Mouse (Mus musculus): ENCODE results near the gene Sdk1.

DNA sequence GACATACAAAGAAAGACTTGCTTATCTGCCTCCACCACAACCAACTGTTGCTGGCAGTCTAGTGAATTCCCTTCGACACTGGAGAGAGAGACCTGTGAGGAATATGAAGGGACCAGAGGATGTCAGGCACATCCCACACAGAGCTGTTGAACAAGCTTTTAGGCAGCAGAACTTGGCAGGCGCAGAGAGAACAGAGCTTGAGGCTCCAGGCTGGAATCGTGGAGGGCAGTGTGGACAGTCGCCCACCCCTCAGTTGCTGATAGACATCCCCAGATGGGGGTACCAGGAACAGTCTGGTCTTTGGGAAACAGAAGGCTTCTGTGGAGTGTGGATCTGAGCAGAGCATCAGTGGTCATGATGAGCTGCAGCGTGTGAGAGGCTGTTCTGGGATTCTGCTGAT, 747.4 kb downstream of the Sdk1 start:
- TF ChIP-seq RCOR1 (conservative IDR thresholded peaks at IDR 0.05; ENCODE audit: low read depth, low read length) = no peak
- TF ChIP-seq CTCF (conservative IDR thresholded peaks at IDR 0.05 in 1 of 2, IDR thresholded peaks at IDR 0.05 in 1 of 2; ENCODE audit: low read depth in 2 of 2, low read length in 2 of 2) = no peak
- no peak for TF ChIP-seq ELF1 (IDR thresholded peaks at IDR 0.05; ENCODE audit: low read depth, low read length)
- TF ChIP-seq EP300 (IDR thresholded peaks at IDR 0.05; ENCODE audit: low read length) = no peak
- TF ChIP-seq POLR2A (IDR thresholded peaks at IDR 0.05; ENCODE audit: low read depth, low read length) = no peak
- no peak for TF ChIP-seq PAX5 (IDR thresholded peaks at IDR 0.05; ENCODE audit: low read length)
- no peak for TF ChIP-seq MAX (IDR thresholded peaks at IDR 0.05; ENCODE audit: low read length)
- TF ChIP-seq ZC3H11A (IDR thresholded peaks at IDR 0.05; ENCODE audit: low read depth, low read length) = no peak
- no peak for TF ChIP-seq JUND (conservative IDR thresholded peaks at IDR 0.05; ENCODE audit: low read depth, low read length)
- no peak for TF ChIP-seq BHLHE40 (IDR thresholded peaks at IDR 0.05; ENCODE audit: low read depth, low read length)
- no peak for TF ChIP-seq ZKSCAN1 (IDR thresholded peaks at IDR 0.05; ENCODE audit: borderline replicate concordance, low read depth, low read length)
- no peak for TF ChIP-seq GABPA (IDR thresholded peaks at IDR 0.05; ENCODE audit: insufficient replicate concordance, low read depth, low read length)
- TF ChIP-seq ZNF384 (IDR thresholded peaks at IDR 0.05; ENCODE audit: low read depth, low read length) = no peak
- no peak for TF ChIP-seq SMC3 (IDR thresholded peaks at IDR 0.05; ENCODE audit: low read depth, low read length)

Measured in CH12.LX (cell line).